Mouse (Mus musculus) heart, embryonic 11.5 days (tissue): Measurements from ENCODE around the gene Anp32e. TPM values are rescaled to one million over a fixed set of nuclear protein-coding genes. Genes with fewer than 3 reads are reported as not detected.

Experiments
- ATAC-seq: fragments of 200-750 bp; cut with Nextera tagmentation; replicated peaks from 2 replicates; pipeline ENCODE4 v1.8.0; 2017; ENCODE audit warnings: moderate library complexity; ENCODE audit not compliant: insufficient number of reproducible peaks, low FRiP score, low TSS enrichment
- H3K27ac ChIP-seq: fragments of 300-500 bp; sonication (generic); 2 replicates; pipeline ENCODE4 v1.5.1; 2014; ENCODE audit warnings: mild to moderate bottlenecking, low read depth, low read length
- H3K27me3 ChIP-seq: fragments of 300-500 bp; sonication (generic); 2 replicates; pipeline ENCODE4 v1.6.1; 2014; ENCODE audit warnings: mild to moderate bottlenecking, low read length, mixed read lengths; ENCODE audit not compliant: control insufficient read depth, insufficient read depth
- H3K36me3 ChIP-seq: fragments of 300-500 bp; sonication (generic); 2 replicates; pipeline ENCODE4 v1.6.1; 2014; ENCODE audit warnings: mild to moderate bottlenecking, low read length, moderate library complexity, mixed read lengths; ENCODE audit not compliant: control insufficient read depth, insufficient read depth
- H3K4me1 ChIP-seq: fragments of 300-500 bp; sonication (generic); 2 replicates; pipeline ENCODE4 v1.6.1; 2014; ENCODE audit warnings: low read length; ENCODE audit not compliant: control insufficient read depth, insufficient read depth
- H3K4me2 ChIP-seq: fragments of 300-500 bp; sonication (generic); 2 replicates; pipeline ENCODE4 v1.6.1; 2014; ENCODE audit warnings: mild to moderate bottlenecking, moderate library complexity
- H3K4me3 ChIP-seq: fragments of 300-500 bp; sonication (generic); 2 replicates; pipeline ENCODE4 v1.5.1; 2014; ENCODE audit warnings: low read depth, low read length
- H3K9ac ChIP-seq: fragments of 300-500 bp; sonication (generic); 2 replicates; pipeline ENCODE4 v1.6.1; 2014; ENCODE audit warnings: mild to moderate bottlenecking, low read depth, low read length, moderate library complexity
- H3K9me3 ChIP-seq: fragments of 300-500 bp; sonication (generic); replicated peaks from 2 replicates; pipeline ENCODE4 v1.6.1; 2016; ENCODE audit warnings: low read length; ENCODE audit not compliant: control insufficient read depth
- WGBS: fragments of 180-500 bp; shearing (Covaris S2); extraction: QIAGEN DNeasy Blood & Tissue Kit; methylation state at CpG from one replicate; pipeline ENCODE4 v1.1.7; 2014; ENCODE audit not compliant: insufficient replicate concordance; 5-methylcytosine and 5-hydroxymethylcytosine counted together
- polyA plus RNA-seq: library from polyadenylated mRNA; unstranded; fragments of >200 nt; fragmentation: Nextera tagmentation; extraction: Ambion mirVana; gene quantifications from 2 replicates; pipeline ENCODE4 v1.2.1, GENCODE M21; 2014

The Anp32e gene
- 71.0 and 88.5 TPM in 2 replicates for polyA plus RNA-seq

GRCm38 (mm10) chr3:95928658-95929503, at the start of gene Anp32e:
TSS of gene Anp32e (plus strand) at chr3:95929246.
- Histone ChIP-seq H3K4me3 (peak within 1 kb of the TSS; percentile 96), H3K27me3 (no peaks in the 10 kb centered on the region), H3K4me2 (peak within 1 kb of the TSS; percentile 84), H3K4me1 (peaks cover 7% of the 10 kb centered on the region; the same call in 1 of the 2 replicates), H3K27ac (peak within 1 kb of the TSS; percentile 93), H3K36me3 (peaks cover 1% of the 10 kb centered on the region), H3K9ac (peak within 1 kb of the TSS; percentile 99), H3K9me3 (no peaks in the 10 kb centered on the region)
- WGBS: under 1% methylated on average over 47 of the region's 49 CpGs
- ATAC-seq: peak; percentile 100

GRCm38 (mm10) chr3:95881979-95882815, 46.8 kb upstream of the Anp32e start, which contains the start of gene Ciart:
TSS of gene Ciart (minus strand) at chr3:95882251.
- Histone ChIP-seq H3K4me2 (peak within 1 kb of the TSS; percentile 77), H3K4me1 (peaks cover 6% of the 10 kb centered on the region; the same call in 1 of the 2 replicates), H3K9ac (peak within 1 kb of the TSS; percentile 65), H3K27ac (peak within 1 kb of the TSS; percentile 41; the same call in 1 of the 2 replicates), H3K9me3 (no peaks in the 10 kb centered on the region), H3K36me3 (no peaks in the 10 kb centered on the region), H3K4me3 (peak within 1 kb of the TSS; percentile 58), H3K27me3 (no peaks in the 10 kb centered on the region)
- ATAC-seq: peak; percentile 97
- WGBS: under 1% methylated on average over 65 of the region's 66 CpGs

- Histone ChIP-seq H3K4me3 (peak overlapping the region; percentile 58), H3K4me2 (peak overlapping the region; percentile 77), H3K36me3 (no peaks in the 10 kb centered on the region), H3K27ac (no peak overlapping the region), H3K9me3 (no peaks in the 10 kb centered on the region), H3K4me1 (peaks cover 6% of the 10 kb centered on the region; the same call in 1 of the 2 replicates), H3K27me3 (no peaks in the 10 kb centered on the region), H3K9ac (peak overlapping the region; percentile 46; the same call in 1 of the 2 replicates)
- whole genome bisulfite sequencing: 2% methylated on average over 24 of the region's 24 CpGs
- ATAC-seq: no peak
Measured at GRCm38 (mm10) chr3:95882816-95883425, 46.1 kb upstream of the Anp32e start.

- no peak for ATAC-seq
- no peak overlapping the region for H3K27ac ChIP-seq
- no peaks in the 10 kb centered on the region for H3K9me3 ChIP-seq
- no peak overlapping the region for H3K4me2 ChIP-seq
- no peaks in the 10 kb centered on the region for H3K27me3 ChIP-seq
- H3K4me3 ChIP-seq: no peak overlapping the region
- 79% methylated on average over 5 of the region's 5 CpGs for WGBS
- H3K9ac ChIP-seq: no peak overlapping the region
- H3K4me1 ChIP-seq: peaks cover 6% of the 10 kb centered on the region; the same call in 1 of the 2 replicates
- H3K36me3 ChIP-seq: no peaks in the 10 kb centered on the region
Measured at GRCm38 (mm10) chr3:95884400-95884799, 44.6 kb upstream of the Anp32e start.

- H3K27me3 ChIP-seq: no peaks in the 10 kb centered on the region
- no peak overlapping the region for H3K27ac ChIP-seq
- no peak overlapping the region for H3K4me3 ChIP-seq
- H3K9me3 ChIP-seq: no peaks in the 10 kb centered on the region
- H3K4me1 ChIP-seq: peaks cover 11% of the 10 kb centered on the region
- H3K9ac ChIP-seq: no peak overlapping the region
- H3K36me3 ChIP-seq: no peaks in the 10 kb centered on the region
- H3K4me2 ChIP-seq: no peak overlapping the region
- ATAC-seq: no peak
- 79% methylated on average over 4 of the region's 4 CpGs for WGBS
Measured at GRCm38 (mm10) chr3:95887596-95887995, 41.5 kb upstream of the Anp32e start.

GRCm38 (mm10) chr3:95889664-95890063, 39.4 kb upstream of the Anp32e start:
- WGBS: 73% methylated on average over 3 of the region's 3 CpGs
- Histone ChIP-seq H3K9ac (no peak overlapping the region), H3K27me3 (no peaks in the 10 kb centered on the region), H3K9me3 (no peaks in the 10 kb centered on the region), H3K27ac (no peak overlapping the region), H3K4me1 (peaks cover 12% of the 10 kb centered on the region), H3K36me3 (no peaks in the 10 kb centered on the region), H3K4me2 (no peak overlapping the region), H3K4me3 (no peak overlapping the region)
- no peak for ATAC-seq

- Histone ChIP-seq H3K4me1 (peaks cover 14% of the 10 kb centered on the region), H3K36me3 (no peaks in the 10 kb centered on the region), H3K9me3 (no peaks in the 10 kb centered on the region), H3K27me3 (no peaks in the 10 kb centered on the region), H3K4me3 (peak within 1 kb of the TSS; percentile 40), H3K9ac (peak within 1 kb of the TSS; percentile 71; the same call in 1 of the 2 replicates), H3K4me2 (peak within 1 kb of the TSS; percentile 66), H3K27ac (peak within 1 kb of the TSS; percentile 88)
- WGBS: 22% methylated on average over 12 of the region's 12 CpGs
- no peak for ATAC-seq
Measured at GRCm38 (mm10) chr3:95891211-95892065, 37.6 kb upstream of the Anp32e start, which contains the start of gene BC028528. TSS of gene BC028528 (minus strand) at chr3:95892005.
